Mouse (Mus musculus): ENCODE measurements around the gene Large1. TPM values are rescaled to one million over a fixed set of nuclear protein-coding genes. Genes with fewer than 3 reads are reported as not detected.

The Large1 gene
- polyA plus RNA-seq, 1 experiment from 2014 or later: 68.6 TPM

DNA sequence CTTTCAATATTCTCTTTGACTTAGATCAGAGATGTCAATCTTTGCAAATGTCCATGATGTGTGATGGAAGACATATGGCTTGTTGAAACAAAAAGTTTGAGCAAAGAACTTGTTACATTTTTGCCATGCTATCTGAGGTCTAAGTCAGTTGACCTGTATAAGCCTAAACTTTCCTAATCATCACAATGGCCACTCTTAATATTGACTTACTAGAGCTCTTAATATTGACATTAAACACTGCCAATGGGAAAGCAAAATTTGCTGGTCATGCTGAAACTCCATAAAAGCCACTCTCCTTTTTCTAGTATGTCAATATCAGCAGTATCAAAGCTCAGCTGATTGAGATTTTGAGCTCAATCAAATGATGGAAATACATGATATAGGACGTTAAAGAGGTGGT lies 298.6 kb downstream of the Large1 start:
- in situ Hi-C loops (cut with MboI; ENCODE audit: low pct_unique_long_range_greater_than_20kb): no loop called here

GRCm38 (mm10) chr8:73053878-73054277 lies 299.5 kb downstream of the Large1 start:
- in situ Hi-C loops (cut with MboI; ENCODE audit: low pct_unique_long_range_greater_than_20kb): no loop called here
- no peak for TF ChIP-seq CTCF (IDR thresholded peaks at IDR 0.05)
- no peaks in the 10 kb centered on the region for H3K27me3 ChIP-seq
- ChIA-PET CTCF (interaction anchor here (1.4 kb wide), 1 partner anchor 43 kb away, joined by 3 read pairs; no protein-coding TSS in a partner anchor), POLR2A (interaction anchor here (0.6 to 1.5 kb wide), 3 partner anchors 9 to 277 kb away, joined by 3 to 4 read pairs (median 3); no protein-coding TSS in a partner anchor)
- DNase-seq (ENCODE audit: low read depth, low spot score) (no peak), ATAC-seq (peak; percentile 58)

More for the DNA sequence above, 298.6 kb downstream of the Large1 start:
- ATAC-seq: no peak
- DNase-seq (ENCODE audit: low read depth, low spot score): no peak
- H3K27me3 ChIP-seq: no peaks in the 10 kb centered on the region
- TF ChIP-seq CTCF (IDR thresholded peaks at IDR 0.05): no peak
- POLR2A ChIA-PET: interaction anchor here (1.5 kb wide), 1 partner anchor 24 kb away, joined by 3 read pairs; no protein-coding TSS in a partner anchor
- CTCF ChIA-PET: interaction anchor here (1.3 to 1.4 kb wide), 2 partner anchors 13 to 43 kb away, joined by 3 read pairs; no protein-coding TSS in a partner anchor

GRCm38 (mm10) chr8:73052414-73052813 lies 300.9 kb downstream of the Large1 start:
- in situ Hi-C loops (cut with MboI; ENCODE audit: low pct_unique_long_range_greater_than_20kb): no loop called here
- no peaks in the 10 kb centered on the region for H3K27me3 ChIP-seq
- ChIA-PET CTCF (no interaction called here), POLR2A (no interaction called here)
- TF ChIP-seq CTCF (IDR thresholded peaks at IDR 0.05): no peak
- no peak for ATAC-seq
- DNase-seq (ENCODE audit: low read depth, low spot score): no peak

DNA sequence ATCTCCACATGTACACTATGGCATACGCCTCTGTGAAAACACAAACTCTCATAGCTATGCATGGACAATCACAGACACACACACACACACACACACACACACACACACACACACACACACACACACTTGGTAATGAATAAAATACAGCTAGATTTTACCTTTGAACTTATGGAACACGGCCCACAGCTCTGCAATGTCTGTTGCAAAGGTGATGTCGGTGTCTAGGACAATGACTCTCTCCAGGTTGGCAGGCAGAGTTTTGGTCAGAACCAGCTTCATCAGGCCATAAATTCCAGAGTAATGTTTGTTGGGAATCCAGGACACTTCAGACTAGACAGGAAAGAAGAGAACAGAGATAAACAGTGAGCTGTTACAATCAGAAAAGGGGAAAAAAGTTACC lies 305.2 kb downstream of the Large1 start:
- ATAC-seq (no peak), DNase-seq (ENCODE audit: low read depth, low spot score) (no peak)
- ChIA-PET CTCF (no interaction called here), POLR2A (no interaction called here)
- in situ Hi-C loops (cut with MboI; ENCODE audit: low pct_unique_long_range_greater_than_20kb): no loop called here
- no peak for TF ChIP-seq CTCF (IDR thresholded peaks at IDR 0.05)
- H3K27me3 ChIP-seq: no peaks in the 10 kb centered on the region

DNA sequence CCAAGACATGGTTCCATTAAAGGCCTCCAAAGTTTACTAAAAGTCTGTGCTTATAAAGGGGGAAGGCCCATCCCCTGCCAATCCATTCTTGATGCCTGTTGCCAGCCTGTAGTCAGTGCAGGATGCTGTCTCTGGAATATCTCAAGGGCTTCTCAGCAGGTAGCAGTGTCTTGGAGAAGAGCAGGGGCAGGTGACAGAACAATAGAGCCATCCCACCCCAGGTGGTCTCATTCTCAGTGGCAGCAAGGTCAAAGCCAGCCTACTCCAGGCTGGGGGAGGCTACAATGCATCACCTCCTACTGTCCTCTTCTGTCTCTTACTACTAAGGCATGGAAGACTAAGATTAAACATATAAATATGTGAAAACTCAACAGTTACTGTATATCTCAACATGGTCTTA lies 323.6 kb downstream of the Large1 start:
- POLR2A ChIA-PET: no interaction called here
- no peak for ATAC-seq
- H3K27me3 ChIP-seq: no peaks in the 10 kb centered on the region
- TF ChIP-seq CTCF (IDR thresholded peaks at IDR 0.05): no peak
- CTCF ChIA-PET: no interaction called here
- in situ Hi-C loops (cut with MboI; ENCODE audit: low pct_unique_long_range_greater_than_20kb): no loop called here
- no peak for DNase-seq (ENCODE audit: low read depth, low spot score)

DNA sequence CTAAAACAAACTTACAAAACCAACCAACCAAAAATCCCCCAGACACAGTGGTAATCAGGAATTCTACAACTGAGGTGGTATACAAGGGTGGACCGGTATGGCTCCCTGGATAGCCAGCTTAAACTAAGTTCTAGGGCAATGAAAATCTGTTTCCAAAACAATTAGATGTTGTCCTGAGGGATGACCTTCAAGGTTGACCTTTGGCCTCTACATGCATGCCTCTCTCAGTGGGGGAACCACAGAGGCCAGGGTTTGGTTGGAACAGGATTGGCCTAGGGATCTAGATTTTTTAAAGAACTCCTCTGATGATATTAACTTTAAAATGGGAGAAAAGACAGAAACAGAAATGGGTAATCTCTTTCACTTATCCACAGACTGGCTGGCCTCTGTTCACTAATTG lies 335.1 kb downstream of the Large1 start:
- no peak for ATAC-seq
- no peak for DNase-seq (ENCODE audit: low read depth, low spot score)
- ChIA-PET POLR2A (no interaction called here), CTCF (interaction anchor here (1.0 kb wide), 1 partner anchor 115 kb away, joined by 3 read pairs; no protein-coding TSS in a partner anchor)
- no peak for TF ChIP-seq CTCF (IDR thresholded peaks at IDR 0.05)
- no peaks in the 10 kb centered on the region for H3K27me3 ChIP-seq
- in situ Hi-C loops (cut with MboI; ENCODE audit: low pct_unique_long_range_greater_than_20kb): no loop called here

- peak; percentile 44 for ATAC-seq
- in situ Hi-C loops (cut with MboI; ENCODE audit: low pct_unique_long_range_greater_than_20kb): no loop called here
Observed at GRCm38 (mm10) chr8:73017601-73018000, 335.7 kb downstream of the Large1 start.

DNA sequence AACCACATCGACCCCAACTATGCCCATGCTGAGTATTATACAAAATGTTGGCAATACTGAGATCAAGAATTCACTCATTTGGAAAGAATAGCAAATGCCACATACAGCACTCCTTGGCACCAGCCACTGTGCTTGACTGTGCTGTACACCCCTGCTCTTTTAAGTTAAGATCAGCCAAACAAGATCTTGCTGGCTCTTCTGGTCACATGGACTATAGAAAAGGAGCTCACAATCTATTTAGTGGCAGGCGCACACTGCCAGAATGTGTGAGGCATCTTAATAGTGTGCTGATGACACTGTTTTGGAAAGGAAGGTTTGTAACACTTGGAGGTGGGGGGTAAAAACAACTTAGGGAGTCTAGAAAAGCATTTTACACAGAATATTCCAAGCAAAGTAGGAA lies 337.0 kb downstream of the Large1 start:
- ChIA-PET POLR2A (no interaction called here), CTCF (interaction anchor here (0.7 to 1.4 kb wide), 2 partner anchors 22 to 44 kb away, joined by 3 read pairs; no protein-coding TSS in a partner anchor)
- in situ Hi-C loops (cut with MboI; ENCODE audit: low pct_unique_long_range_greater_than_20kb): no loop called here
- no peak for DNase-seq (ENCODE audit: low read depth, low spot score)
- peak; percentile 55 for ATAC-seq
- no peaks in the 10 kb centered on the region for H3K27me3 ChIP-seq
- no peak for TF ChIP-seq CTCF (IDR thresholded peaks at IDR 0.05)

More at GRCm38 (mm10) chr8:73017601-73018000, 335.7 kb downstream of the Large1 start:
- no peak for TF ChIP-seq CTCF (IDR thresholded peaks at IDR 0.05)
- ChIA-PET CTCF (interaction anchor here (1.0 kb wide), 1 partner anchor 116 kb away, joined by 3 read pairs; no protein-coding TSS in a partner anchor), POLR2A (no interaction called here)
- no peaks in the 10 kb centered on the region for H3K27me3 ChIP-seq
- DNase-seq (ENCODE audit: low read depth, low spot score): no peak

GRCm38 (mm10) chr8:73007489-73007888 lies 345.9 kb downstream of the Large1 start:
- H3K27me3 ChIP-seq: no peaks in the 10 kb centered on the region
- peak; percentile 81 for TF ChIP-seq CTCF (IDR thresholded peaks at IDR 0.05)
- POLR2A ChIA-PET: no interaction called here
- DNase-seq (ENCODE audit: low read depth, low spot score) (no peak), ATAC-seq (peak; percentile 57)
- CTCF ChIA-PET: interaction anchor here (0.9 to 6.0 kb wide), 19 partner anchors 8 to 347 kb away, joined by 3 to 36 read pairs (median 4); partner anchors contain the start of gene Large1
- in situ Hi-C loops (cut with MboI; ENCODE audit: low pct_unique_long_range_greater_than_20kb): loop anchor here (5.0 kb wide), 1 partner anchor 345 kb away; the partner anchor contains the start of gene Large1

GRCm38 (mm10) chr8:73003858-73004257 lies 349.5 kb downstream of the Large1 start:
- POLR2A ChIA-PET: no interaction called here
- H3K27me3 ChIP-seq: no peaks in the 10 kb centered on the region
- no peak for ATAC-seq
- CTCF ChIA-PET: interaction anchor here (0.8 to 6.0 kb wide), 11 partner anchors 7 to 357 kb away, joined by 3 to 36 read pairs (median 4); partner anchors contain the start of gene Large1
- DNase-seq (ENCODE audit: low read depth, low spot score): no peak
- peak; percentile 77 for TF ChIP-seq CTCF (IDR thresholded peaks at IDR 0.05)
- in situ Hi-C loops (cut with MboI; ENCODE audit: low pct_unique_long_range_greater_than_20kb): no loop called here

- no peak for TF ChIP-seq CTCF (IDR thresholded peaks at IDR 0.05)
- DNase-seq (ENCODE audit: low read depth, low spot score): no peak
- H3K27me3 ChIP-seq: no peaks in the 10 kb centered on the region
- in situ Hi-C loops (cut with MboI; ENCODE audit: low pct_unique_long_range_greater_than_20kb): no loop called here
- ATAC-seq: peak; percentile 52
- ChIA-PET POLR2A (no interaction called here), CTCF (interaction anchor here (1.4 to 3.2 kb wide), 3 partner anchors 9 to 22 kb away, joined by 3 to 12 read pairs (median 4); no protein-coding TSS in a partner anchor)
Observed at GRCm38 (mm10) chr8:72993831-72994230, 359.5 kb downstream of the Large1 start.
